Mouse (Mus musculus) liver, adult 2 months (tissue): Measurements from ENCODE around the gene Timm9.

ENCODE experiments used
- CTCF ChIP-seq: fragments of 200-500 bp; IDR thresholded peaks from 2 replicates; pipeline ENCODE4 v1.5.1; 2011; ENCODE audit warnings: low read depth, low read length, control low read depth
- POLR2A ChIP-seq: fragments of 200-500 bp; IDR thresholded peaks from 2 replicates; pipeline ENCODE4 v1.6.1; 2011; ENCODE audit warnings: low read length, control low read depth; ENCODE audit not compliant: insufficient read depth; ENCODE audit errors: extremely low read depth

- TF ChIP-seq CTCF (peak; percentile 36), POLR2A (no peak)
Measured at GRCm38 (mm10) chr12:71147641-71148040, 11.2 kb upstream of the Timm9 start.
